Mouse (Mus musculus): ENCODE results near the gene Olfr1134.
"Not testable (repeated sequence)": the region's sequence is repeated elsewhere in the genome, so short reads cannot be mapped to it uniquely, and the experiment has no call there.

Gene Olfr1134

GRCm38 (mm10) chr2:87658360-87658759 is at the start of gene Olfr1134:
Olfr1134 (minus strand) TSS chr2:87658460.
- DNase-seq (ENCODE audit: low read depth, low spot score), result no peak

- no peak for DNase-seq (ENCODE audit: low read depth, low spot score)
These were observed 35.6 kb upstream of the Olfr1134 start, which contains the start of gene Olfr1136 for GRCm38 (mm10) chr2:87693847-87694246. Olfr1136 (minus strand) TSS chr2:87693947.

- no peak for DNase-seq (ENCODE audit: low read depth, low spot score)
These were observed 15.3 kb upstream of the Olfr1134 start, which contains the start of gene Olfr1135 for GRCm38 (mm10) chr2:87673564-87673963. Olfr1135 (minus strand) TSS chr2:87673664.

GRCm38 (mm10) chr2:87647274-87647673 is 11.0 kb downstream of the Olfr1134 start, which contains the start of gene Olfr1133:
Olfr1133 (minus strand) TSS chr2:87647374.
- DNase-seq (ENCODE audit: low read depth, low spot score), result no peak

GRCm38 (mm10) chr2:87642441-87642840 is 15.8 kb downstream of the Olfr1134 start:
- DNase-seq (ENCODE audit: low read depth, low spot score), result no peak

GRCm38 (mm10) chr2:87637435-87637834 is 20.8 kb downstream of the Olfr1134 start, which contains the start of gene Olfr1132:
Olfr1132 (minus strand) TSS chr2:87637535.
- DNase-seq (ENCODE audit: low read depth, low spot score), result no peak

GRCm38 (mm10) chr2:87626804-87627203 is 31.5 kb downstream of the Olfr1134 start, which contains the start of gene Olfr1131:
Olfr1131 (plus strand) TSS chr2:87627104.
- DNase-seq (ENCODE audit: low read depth, low spot score), result no peak

- DNase-seq (ENCODE audit: low read depth, low spot score), result not testable (repeated sequence)
These were observed 52.3 kb downstream of the Olfr1134 start, which contains the start of gene Olfr1130 for GRCm38 (mm10) chr2:87605912-87606311. Olfr1130 (plus strand) TSS chr2:87606212.

Measured in telencephalon, adult 2 months (tissue).